ENCODE assay signal across 14 mouse cellular contexts in the genomic region with DNA sequence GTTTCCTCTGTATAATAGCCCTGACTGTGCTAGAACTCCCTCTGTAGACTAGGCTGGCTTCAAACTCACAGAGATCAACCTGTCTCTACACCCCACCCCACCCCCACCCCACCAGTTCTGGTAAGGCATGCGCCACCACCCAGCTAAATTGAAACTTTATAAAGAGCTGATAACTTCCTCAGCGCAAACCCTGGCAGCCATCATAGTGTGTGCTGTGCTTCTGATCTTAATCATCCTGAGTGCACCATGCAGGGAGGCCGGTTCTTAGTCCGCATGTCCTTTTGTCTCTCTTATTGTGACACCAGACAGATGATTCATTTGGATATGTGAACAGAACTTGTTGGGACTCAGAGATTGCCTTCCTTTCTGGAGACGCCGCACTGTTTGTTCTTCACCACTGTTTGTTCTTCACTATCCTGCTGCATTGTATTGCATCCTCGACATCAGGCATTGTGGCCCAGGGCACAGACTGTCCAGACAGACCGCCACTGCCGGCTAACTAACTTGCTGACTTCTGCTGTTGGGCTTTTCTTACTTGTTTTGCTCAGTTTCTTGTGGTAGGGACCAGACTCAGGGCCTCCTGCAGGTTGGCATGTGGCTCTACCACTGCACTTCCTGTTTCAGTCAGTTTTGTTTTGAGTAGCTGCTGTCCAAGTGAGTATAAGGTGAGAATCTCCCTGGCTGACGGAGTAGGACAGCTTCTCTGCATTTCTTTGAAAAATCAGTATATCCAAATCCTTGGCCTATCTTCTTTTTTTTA. TPM values are rescaled to one million over a fixed set of nuclear protein-coding genes. Genes with fewer than 3 reads are reported as not detected.
DNase-seq lines count a peak whose midpoint lies in the region; ATAC-seq and TF ChIP-seq lines count a peak whose summit lies in the region.
"Had no signal": no experiment of that assay in that cellular context is flagged by ENCODE, and none has a peak within 500 bp of the region (broad histone marks: within the 10 kb centered on the region; RNA-seq: fewer than 3 reads in every experiment).

No protein-coding gene starts in this region.

- no peak overlapping the region for H3K27ac ChIP-seq in hindbrain, embryonic 14.5 days
- H3K27ac ChIP-seq: hindbrain, embryonic 13.5 days; neural tube, embryonic 13.5 days had no signal

- peaks cover 4% of the 10 kb centered on the region; the same call in 1 of the 2 replicates for H3K4me1 ChIP-seq in lung, adult 2 months (ENCODE audit: control insufficient read depth, insufficient read depth, low read length)
- H3K4me1 ChIP-seq in megakaryocyte, embryonic 14.5 days = peaks cover 35% of the 10 kb centered on the region
- H3K4me1 ChIP-seq in hindbrain, embryonic 14.5 days (replicated peaks; ENCODE audit: control insufficient read depth, insufficient read depth, low read length) = no peaks in the 10 kb centered on the region
- H3K4me1 ChIP-seq: hindbrain, embryonic 13.5 days; neural tube, embryonic 13.5 days had no signal

- TF ChIP-seq CTCF in lung, adult 2 months (IDR thresholded peaks at IDR 0.05; ENCODE audit: insufficient read depth, low read length) = no peak

- no peak for TF ChIP-seq POLR2A in lung, adult 2 months (IDR thresholded peaks at IDR 0.05; ENCODE audit: borderline replicate concordance, extremely low read depth, low read depth, low read length)

- no peak for ATAC-seq in hindbrain, embryonic 14.5 days (ENCODE audit: low FRiP score)

- no peak overlapping the region for H3K4me2 ChIP-seq in hindbrain, embryonic 14.5 days (replicated peaks)
- H3K4me2 ChIP-seq: hindbrain, embryonic 13.5 days; neural tube, embryonic 13.5 days had no signal

- no peaks in the 10 kb centered on the region for H3K9me3 ChIP-seq in megakaryocyte, embryonic 14.5 days
- no peaks in the 10 kb centered on the region for H3K9me3 ChIP-seq in hindbrain, embryonic 14.5 days (ENCODE audit: control insufficient read depth, low read length)
- H3K9me3 ChIP-seq: hindbrain, embryonic 13.5 days; neural tube, embryonic 13.5 days had no signal

- WGBS in lung, adult 2 months = 64% methylated on average over 10 of the region's 10 CpGs
- WGBS in hindbrain, embryonic 14.5 days = 84% methylated on average over 10 of the region's 10 CpGs

- peak; percentile 42 for DNase-seq in lung, postnatal 36 days
- DNase-seq in lung, adult 2 months = no peak
- DNase-seq in adipocyte (ENCODE audit: low spot score) = peak; percentile 71
- peak; percentile 40 for DNase-seq in thymus, postnatal 4 days
- no peak for DNase-seq in ovary, postnatal 10 days (ENCODE audit: low spot score)
- DNase-seq in cerebellum, postnatal 10 days = no peak
- DNase-seq in hindbrain, embryonic 14.5 days (ENCODE audit: low spot score) = no peak
- DNase-seq: cerebellum, adult 11-12 months; gastrocnemius, postnatal 36 days; layer of hippocampus, postnatal 36 days had no signal

- peaks cover 83% of the 10 kb centered on the region for H3K36me3 ChIP-seq in megakaryocyte, embryonic 14.5 days (replicated peaks; ENCODE audit: low read length)
- H3K36me3 ChIP-seq in hindbrain, embryonic 14.5 days (replicated peaks; ENCODE audit: control insufficient read depth, insufficient read depth) = peaks cover 83% of the 10 kb centered on the region

- no peak overlapping the region for H3K4me3 ChIP-seq in lung, adult 2 months (replicated peaks; ENCODE audit: extremely low read depth, low read depth, low read length)
- peak overlapping the region; percentile 0 for H3K4me3 ChIP-seq in megakaryocyte, embryonic 14.5 days (replicated peaks)
- H3K4me3 ChIP-seq in hindbrain, embryonic 14.5 days (replicated peaks; ENCODE audit: low read length) = no peak overlapping the region
- H3K4me3 ChIP-seq: hindbrain, embryonic 13.5 days; neural tube, embryonic 13.5 days had no signal

- H3K27me3 ChIP-seq in megakaryocyte, embryonic 14.5 days (replicated peaks) = no peaks in the 10 kb centered on the region
- no peaks in the 10 kb centered on the region for H3K27me3 ChIP-seq in hindbrain, embryonic 14.5 days (ENCODE audit: control insufficient read depth, insufficient read depth, low read length)
- H3K27me3 ChIP-seq: hindbrain, embryonic 13.5 days; neural tube, embryonic 13.5 days had no signal

- H3K9ac ChIP-seq in hindbrain, embryonic 14.5 days = no peak overlapping the region
- H3K9ac ChIP-seq: hindbrain, embryonic 13.5 days; neural tube, embryonic 13.5 days had no signal

RNA-seq across cellular contexts. Expression of gene Gm21958, which starts 9.8 kb away (rescaled TPM):
- polyA plus RNA-seq in lung, adult 2 months (2012; rRNA removed) = not detected in 2 replicates
- not detected in 2 replicates for polyA plus RNA-seq in megakaryocyte, embryonic 14.5 days (2012; ENCODE audit: insufficient read depth, low replicate concordance)
- polyA plus RNA-seq in hindbrain, embryonic 14.5 days (2014; fragmentation: Nextera tagmentation; extraction: Ambion mirVana) = not detected in 2 replicates
- polyA plus RNA-seq: small intestine, adult 2 months had no signal

RNA-seq across cellular contexts. Expression of gene Exosc8, which starts 11.3 kb away (rescaled TPM):
- 15.3 and 20.3 TPM in 2 replicates for polyA plus RNA-seq in lung, adult 2 months (2012; rRNA removed)
- 33.9 TPM in 1 of 2 replicates, not detected in the other for polyA plus RNA-seq in megakaryocyte, embryonic 14.5 days (2012; ENCODE audit: insufficient read depth, low replicate concordance)
- polyA plus RNA-seq in hindbrain, embryonic 14.5 days (2014; fragmentation: Nextera tagmentation; extraction: Ambion mirVana) = 71.6 and 82.1 TPM in 2 replicates

RNA-seq across cellular contexts. Expression of gene Alg5, which starts 11.4 kb away (rescaled TPM):
- 9.4 and 12.4 TPM in 2 replicates for polyA plus RNA-seq in lung, adult 2 months (2012; rRNA removed)
- polyA plus RNA-seq in megakaryocyte, embryonic 14.5 days (2012; ENCODE audit: insufficient read depth, low replicate concordance) = 1.5 TPM in 1 of 2 replicates, not detected in the other
- 49.8 and 52.3 TPM in 2 replicates for polyA plus RNA-seq in hindbrain, embryonic 14.5 days (2014; fragmentation: Nextera tagmentation; extraction: Ambion mirVana)

RNA-seq across cellular contexts. Expression of gene Supt20, which starts 31.3 kb away (rescaled TPM):
- polyA plus RNA-seq in lung, adult 2 months (2012; rRNA removed) = 43.9 and 50.1 TPM in 2 replicates
- 1.1 TPM in 1 of 2 replicates, not detected in the other for polyA plus RNA-seq in megakaryocyte, embryonic 14.5 days (2012; ENCODE audit: insufficient read depth, low replicate concordance)
- 83.8 and 86.8 TPM in 2 replicates for polyA plus RNA-seq in hindbrain, embryonic 14.5 days (2014; fragmentation: Nextera tagmentation; extraction: Ambion mirVana)

RNA-seq across cellular contexts. Expression of gene Smad9, which starts 31.5 kb away (rescaled TPM):
- polyA plus RNA-seq in lung, adult 2 months (2012; rRNA removed) = 4.0 and 5.6 TPM in 2 replicates
- not detected in 2 replicates for polyA plus RNA-seq in megakaryocyte, embryonic 14.5 days (2012; ENCODE audit: insufficient read depth, low replicate concordance)
- polyA plus RNA-seq in hindbrain, embryonic 14.5 days (2014; fragmentation: Nextera tagmentation; extraction: Ambion mirVana) = 0.83 and 1.0 TPM in 2 replicates

Comparison
In these comparisons a context has a peak if more than half of its experiments do, and no peak if none do; other contexts are left out.
1. DNase-seq: peak in lung, postnatal 36 days (single experiment), adipocyte (single experiment) and thymus, postnatal 4 days (single experiment); none in lung, adult 2 months (single experiment), ovary, postnatal 10 days (single experiment), cerebellum, postnatal 10 days (0 of 2) and hindbrain, embryonic 14.5 days (single experiment).